Mouse (Mus musculus) MEL (cell line): ENCODE results near the gene Zfp275. TPM values are rescaled to one million over a fixed set of nuclear protein-coding genes. Genes with fewer than 3 reads are reported as not detected.

Experiments
- DNase-seq: peaks from one replicate; pipeline ENCODE4 v3.0.0; 2011; ENCODE audit warnings: low read depth, low spot score
- H3K27ac ChIP-seq: 2 replicates; pipeline ENCODE4 v1.5.1; 2012; ENCODE audit warnings: low read depth, mild to moderate bottlenecking, control low read depth, low read length, moderate library complexity; ENCODE audit not compliant: control insufficient read depth
- H3K27me3 ChIP-seq, 2 experiments: fragments of 150-350 bp in 1 of 2; sonication (generic) in 1 of 2; 2 replicates each; pipeline ENCODE4 v1.6.1; 2012; ENCODE audit warnings: low read length in 2 of 2, mild to moderate bottlenecking in 2 of 2, improper control_type of control experiment in 1 of 2, moderate library complexity in 1 of 2; ENCODE audit not compliant: insufficient read depth in 2 of 2, control insufficient read depth in 1 of 2
- H3K36me3 ChIP-seq, 2 experiments: 2 replicates each; pipeline ENCODE4 v1.6.1; 2012 to 2014; ENCODE audit warnings: low read length in 2 of 2, improper control_type of control experiment in 1 of 2, inconsistent platforms in 1 of 2, mild to moderate bottlenecking in 1 of 2; ENCODE audit not compliant: insufficient read depth in 2 of 2, control insufficient read depth in 1 of 2
- H3K4me1 ChIP-seq, 2 experiments: fragments of 150-350 bp in 1 of 2; sonication (generic) in 1 of 2; 2 replicates each; pipeline ENCODE4 v1.6.1; 2012; ENCODE audit warnings: low read length in 2 of 2, improper control_type of control experiment in 1 of 2, mild to moderate bottlenecking in 1 of 2; ENCODE audit not compliant: insufficient read depth in 2 of 2, control insufficient read depth in 1 of 2
- H3K4me3 ChIP-seq, 2 experiments: fragments of 150-350 bp in 1 of 2; sonication (generic) in 1 of 2; 2 replicates each; pipeline ENCODE4 v1.5.1; 2012; ENCODE audit warnings: low read depth in 2 of 2, low read length in 2 of 2, mild to moderate bottlenecking in 2 of 2, moderate library complexity in 2 of 2, control low read depth in 1 of 2, improper control_type of control experiment in 1 of 2; ENCODE audit not compliant: control insufficient read depth in 1 of 2, insufficient read depth in 1 of 2
- H3K79me2 ChIP-seq: 2 replicates; pipeline ENCODE4 v1.6.1; 2012; ENCODE audit warnings: mild to moderate bottlenecking, low read length, moderate library complexity; ENCODE audit not compliant: control insufficient read depth, poor library complexity, insufficient read depth
- H3K9ac ChIP-seq: 2 replicates; pipeline ENCODE4 v1.6.1; 2012; ENCODE audit warnings: low read depth, mild to moderate bottlenecking, control low read depth, low read length, moderate library complexity; ENCODE audit not compliant: control insufficient read depth, poor library complexity, severe bottlenecking
- H3K9me3 ChIP-seq: fragments of 150-350 bp; sonication (generic); replicated peaks from 2 replicates; pipeline ENCODE4 v1.6.1; 2012; ENCODE audit warnings: mild to moderate bottlenecking, low read length, improper control_type of control experiment, moderate library complexity; ENCODE audit not compliant: insufficient read depth
- BHLHE40 ChIP-seq: IDR thresholded peaks from 2 replicates; pipeline ENCODE4 v1.6.1; 2012; ENCODE audit warnings: low read depth, mild to moderate bottlenecking, inconsistent platforms, low read length, improper control_type of control experiment, borderline replicate concordance
- ETS1 ChIP-seq: IDR thresholded peaks from 2 replicates; pipeline ENCODE4 v1.6.1; 2012; ENCODE audit warnings: low read depth, mild to moderate bottlenecking, inconsistent platforms, low read length, improper control_type of control experiment, moderate library complexity
- GABPA ChIP-seq: IDR thresholded peaks from 2 replicates; pipeline ENCODE4 v1.6.1; 2012; ENCODE audit warnings: low read depth, mild to moderate bottlenecking, inconsistent platforms, low read length, improper control_type of control experiment, moderate library complexity
- GATA1 ChIP-seq: IDR thresholded peaks from 2 replicates; pipeline ENCODE4 v1.6.1; 2011; ENCODE audit warnings: low read depth, low read length, improper control_type of control experiment
- HCFC1 ChIP-seq: IDR thresholded peaks from 2 replicates; pipeline ENCODE4 v1.6.1; 2012; ENCODE audit warnings: low read depth, mild to moderate bottlenecking, inconsistent platforms, low read length, improper control_type of control experiment, moderate library complexity
- MAFK ChIP-seq: IDR thresholded peaks from 2 replicates; pipeline ENCODE4 v1.6.1; 2011; ENCODE audit warnings: low read depth, mild to moderate bottlenecking, low read length, improper control_type of control experiment, borderline replicate concordance
- MAX ChIP-seq: IDR thresholded peaks from 2 replicates; pipeline ENCODE4 v1.6.1; 2011; ENCODE audit warnings: low read length, improper control_type of control experiment
- MEF2A ChIP-seq: IDR thresholded peaks from 2 replicates; pipeline ENCODE4 v1.6.1; 2014; ENCODE audit warnings: low read depth, mild to moderate bottlenecking, inconsistent platforms, low read length, improper control_type of control experiment; ENCODE audit not compliant: poor library complexity, insufficient replicate concordance, severe bottlenecking; ENCODE audit errors: extremely low read depth
- MYC ChIP-seq: IDR thresholded peaks from 2 replicates; pipeline ENCODE4 v1.6.1; 2011; ENCODE audit warnings: low read depth, mild to moderate bottlenecking, low read length, improper control_type of control experiment, moderate library complexity
- POLR2AphosphoS5 ChIP-seq: IDR thresholded peaks from 2 replicates; pipeline ENCODE4 v1.6.1; 2012; ENCODE audit warnings: low read depth, borderline replicate concordance, mild to moderate bottlenecking, inconsistent platforms, low read length, moderate library complexity, mixed read lengths
- RAD21 ChIP-seq: IDR thresholded peaks from 2 replicates; pipeline ENCODE4 v1.6.1; 2011; ENCODE audit warnings: mild to moderate bottlenecking, low read depth, low read length, improper control_type of control experiment
- RCOR1 ChIP-seq: IDR thresholded peaks from 2 replicates; pipeline ENCODE4 v1.6.1; 2012; ENCODE audit warnings: low read depth, mild to moderate bottlenecking, inconsistent platforms, low read length, improper control_type of control experiment
- SIN3A ChIP-seq: IDR thresholded peaks from 2 replicates; pipeline ENCODE4 v1.6.1; 2012; ENCODE audit warnings: low read length, improper control_type of control experiment, inconsistent platforms
- SMC3 ChIP-seq: IDR thresholded peaks from 2 replicates; pipeline ENCODE4 v1.6.1; 2011; ENCODE audit warnings: low read depth, low read length, improper control_type of control experiment
- TAL1 ChIP-seq: IDR thresholded peaks from 2 replicates; pipeline ENCODE4 v1.6.1; 2012; ENCODE audit warnings: mild to moderate bottlenecking, inconsistent platforms, low read length, moderate library complexity, mixed read lengths
- TBP ChIP-seq: IDR thresholded peaks from 2 replicates; pipeline ENCODE4 v1.8.0; 2011; ENCODE audit warnings: low read depth, low read length, improper control_type of control experiment
- TCF12 ChIP-seq: IDR thresholded peaks from 2 replicates; pipeline ENCODE4 v1.6.1; 2014; ENCODE audit warnings: low read depth, mild to moderate bottlenecking, inconsistent platforms, low read length, improper control_type of control experiment, moderate library complexity
- UBTF ChIP-seq: IDR thresholded peaks from 2 replicates; pipeline ENCODE4 v1.6.1; 2012; ENCODE audit warnings: low read depth, mild to moderate bottlenecking, inconsistent platforms, low read length, improper control_type of control experiment, moderate library complexity, borderline replicate concordance; ENCODE audit not compliant: insufficient read depth
- USF1 ChIP-seq: IDR thresholded peaks from 2 replicates; pipeline ENCODE4 v1.6.1; 2014; ENCODE audit warnings: low read depth, mild to moderate bottlenecking, inconsistent platforms, low read length, improper control_type of control experiment, moderate library complexity
- ZC3H11A ChIP-seq: IDR thresholded peaks from 2 replicates; pipeline ENCODE4 v1.6.1; 2012; ENCODE audit warnings: low read depth, mild to moderate bottlenecking, inconsistent platforms, low read length, improper control_type of control experiment
- ZKSCAN1 ChIP-seq: IDR thresholded peaks from 2 replicates; pipeline ENCODE4 v1.6.1; 2012; ENCODE audit warnings: low read depth, mild to moderate bottlenecking, inconsistent platforms, low read length, improper control_type of control experiment, moderate library complexity
- ZMIZ1 ChIP-seq: IDR thresholded peaks from 2 replicates; pipeline ENCODE4 v1.6.1; 2012; ENCODE audit warnings: low read depth, mild to moderate bottlenecking, inconsistent platforms, low read length, improper control_type of control experiment, moderate library complexity
- polyA plus RNA-seq, 2 experiments: library from polyadenylated mRNA; stranded (reverse) in 1 of 2; unstranded in 1 of 2; fragments of >175 nt in 1 of 2; fragments of >200 nt in 1 of 2; gene quantifications; 2 replicates each; pipeline versions ENCODE4 v1.2.1 to v1.2.4; 2012; ENCODE audit warnings: low replicate concordance in 2 of 2, low read depth in 1 of 2; ENCODE audit not compliant: insufficient read length in 2 of 2, insufficient read depth in 1 of 2, missing spikeins in 1 of 2
- total RNA-seq: library from RNA; depleted of rRNA; stranded (reverse); fragments of 300-350 nt; gene quantifications from 2 replicates; pipeline ENCODE4 v1.2.3, GENCODE M21; 2012

Zfp275 gene
- total and polyA plus RNA-seq, 3 experiments: 4.5 to 5.9 TPM; not detected in 1

DNA sequence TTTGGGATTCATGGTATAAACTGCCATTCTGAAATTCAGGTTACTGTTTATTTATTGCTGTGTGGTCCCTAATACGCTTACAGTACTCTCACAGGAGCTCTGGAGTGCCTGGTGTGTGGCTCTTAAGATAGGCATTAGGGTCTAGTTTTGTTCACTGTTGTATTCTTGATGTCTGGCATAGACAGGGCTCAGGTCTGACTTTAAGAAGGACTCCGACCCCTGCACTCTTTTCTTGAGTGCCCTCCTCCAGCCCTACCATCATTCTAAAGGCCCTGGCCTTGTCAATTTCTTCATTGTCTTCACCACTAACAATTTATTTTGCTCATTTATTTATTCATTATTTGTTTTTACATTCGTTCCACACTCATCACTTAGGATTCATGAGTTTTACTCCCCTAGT is 353 bp upstream of the Zfp275 start:
- DNase-seq: no peak
- Histone ChIP-seq H3K27me3 (no peaks in the 10 kb centered on the region), H3K9ac (no peak overlapping the region), H3K4me3 (peak overlapping the region in 1 of 2 experiments; percentile 24; a peak in 1 of 4 replicates), H3K36me3 (peaks cover 0 to 15% of the 10 kb centered on the region in 2 experiments; a peak in 2 of 4 replicates), H3K9me3 (no peaks in the 10 kb centered on the region), H3K4me1 (peaks cover 6 to 7% of the 10 kb centered on the region in 2 experiments), H3K79me2 (peaks cover 3% of the 10 kb centered on the region; the same call in 1 of the 2 replicates), H3K27ac (no peak overlapping the region)
- TF ChIP-seq TAL1 (no peak), RCOR1 (no peak), GATA1 (no peak), ETS1 (no peak), RAD21 (no peak), MAFK (no peak), MYC (no peak), ZMIZ1 (no peak), ZKSCAN1 (no peak), ZC3H11A (no peak), USF1 (no peak), SMC3 (no peak)

DNA sequence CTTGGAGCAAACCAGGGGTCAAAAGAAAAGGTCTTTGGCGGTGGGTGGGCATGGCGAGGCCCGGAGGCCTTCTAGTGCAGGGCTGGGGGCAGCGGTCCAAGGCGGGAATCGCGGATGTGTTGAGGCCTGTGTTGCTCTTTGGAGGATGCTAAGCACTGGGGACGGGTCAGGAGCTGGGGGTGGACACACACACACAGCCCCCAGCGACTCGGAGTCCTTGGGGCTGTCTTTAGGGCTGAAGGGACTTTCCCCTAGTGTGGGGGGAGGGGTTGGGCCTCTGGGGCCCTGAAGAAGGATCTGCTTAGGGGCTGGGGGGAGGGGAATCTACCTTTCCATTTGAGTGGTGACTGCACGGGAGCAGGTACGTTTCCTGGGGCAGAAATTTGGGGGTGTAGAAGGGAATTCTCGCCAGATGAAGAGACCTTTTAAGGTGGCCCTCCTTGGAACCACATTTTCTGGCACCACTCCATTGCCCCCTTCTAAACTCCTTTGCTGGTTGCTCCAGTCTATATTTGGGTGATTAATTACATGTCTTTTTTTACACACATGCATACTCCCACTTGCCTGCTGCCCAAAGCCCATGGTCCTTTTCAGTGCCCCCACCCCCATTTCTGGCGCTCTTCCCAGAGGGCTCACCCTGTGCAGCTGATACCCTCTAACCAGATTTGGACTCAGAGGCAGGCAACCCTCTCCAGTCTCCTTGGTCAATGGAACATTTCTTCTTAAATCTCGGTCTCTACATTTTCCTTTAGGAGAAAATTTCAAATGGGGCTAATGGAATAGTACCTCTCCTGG is 717 bp downstream of the Zfp275 start:
- no peaks in the 10 kb centered on the region for H3K27me3 ChIP-seq
- no peak for DNase-seq
- H3K9ac ChIP-seq: peak overlapping the region; percentile 77
- H3K4me1 ChIP-seq: peaks cover 6 to 7% of the 10 kb centered on the region in 2 experiments
- peaks cover 3% of the 10 kb centered on the region; the same call in 1 of the 2 replicates for H3K79me2 ChIP-seq
- H3K9me3 ChIP-seq: no peaks in the 10 kb centered on the region
- peak overlapping the region; percentile 57 to 94 for H3K4me3 ChIP-seq
- TF ChIP-seq UBTF: no peak
- TF ChIP-seq HCFC1: no peak
- no peak for TF ChIP-seq POLR2AphosphoS5
- no peak for TF ChIP-seq TCF12
- no peak for TF ChIP-seq MEF2A
- TF ChIP-seq ZC3H11A: no peak
- TF ChIP-seq ZKSCAN1: no peak
- TF ChIP-seq SMC3: no peak
- TF ChIP-seq TBP: no peak
- TF ChIP-seq GABPA: no peak
- TF ChIP-seq MAX: no peak
- TF ChIP-seq SIN3A: no peak
- TF ChIP-seq BHLHE40: no peak
- TF ChIP-seq, all 39 proteins: peak for 0
- H3K27ac ChIP-seq: 0 out of 2 replicates have a peak overlapping the region, but pooled peaks have one; percentile 1
- peaks cover 0 to 15% of the 10 kb centered on the region in 2 experiments; a peak in 2 of 4 replicates for H3K36me3 ChIP-seq
